Mouse (Mus musculus) stomach, embryonic 16.5 days (tissue): ENCODE data around the gene Eri2. TPM values are rescaled to one million over a fixed set of nuclear protein-coding genes. Genes with fewer than 3 reads are reported as not detected.
"Not testable (repeated sequence)": the region's sequence is repeated elsewhere in the genome, so short reads cannot be mapped to it uniquely, and the experiment has no call there.

ENCODE experiments used
- ATAC-seq: fragments of 200-750 bp; cut with Nextera tagmentation; 2 replicates; pipeline ENCODE4 v1.8.0; 2017; ENCODE audit warnings: moderate number of reproducible peaks, moderate TSS enrichment; ENCODE audit not compliant: insufficient read depth, low FRiP score
- H3K27ac ChIP-seq: fragments of 300-500 bp; sonication (generic); 2 replicates; pipeline ENCODE4 v1.5.1; 2014; ENCODE audit warnings: low read length
- H3K27me3 ChIP-seq: fragments of 300-500 bp; sonication (generic); 2 replicates; pipeline ENCODE4 v1.6.1; 2014; ENCODE audit warnings: low read length, control low read depth, mixed read lengths; ENCODE audit not compliant: control insufficient read depth, insufficient read depth
- H3K36me3 ChIP-seq: fragments of 300-500 bp; sonication (generic); 2 replicates; pipeline ENCODE4 v1.6.1; 2014; ENCODE audit warnings: low read length; ENCODE audit not compliant: control insufficient read depth, insufficient read depth
- H3K4me1 ChIP-seq: fragments of 300-500 bp; sonication (generic); 2 replicates; pipeline ENCODE4 v1.6.1; 2014; ENCODE audit warnings: low read length, control low read depth, mixed read lengths; ENCODE audit not compliant: control insufficient read depth, insufficient read depth
- H3K4me2 ChIP-seq: fragments of 300-500 bp; sonication (generic); 2 replicates; pipeline ENCODE4 v1.6.1; 2014; ENCODE audit warnings: low read depth, low read length, mixed read lengths
- H3K4me3 ChIP-seq: fragments of 300-500 bp; sonication (generic); replicated peaks from 2 replicates; pipeline ENCODE4 v1.5.1; 2014; ENCODE audit warnings: mild to moderate bottlenecking, low read length
- H3K9ac ChIP-seq: fragments of 300-500 bp; sonication (generic); 2 replicates; pipeline ENCODE4 v1.6.1; 2014; ENCODE audit warnings: low read length
- H3K9me3 ChIP-seq: fragments of 300-500 bp; sonication (generic); replicated peaks from 2 replicates; pipeline ENCODE4 v1.6.1; 2016; ENCODE audit warnings: low read length, control low read depth; ENCODE audit not compliant: control insufficient read depth
- WGBS: fragments of 180-500 bp; shearing (Covaris S2); extraction: QIAGEN DNeasy Blood & Tissue Kit; methylation state at CpG from one replicate; pipeline ENCODE4 v1.1.7; 2014; 5-methylcytosine and 5-hydroxymethylcytosine counted together
- polyA plus RNA-seq: library from polyadenylated mRNA; unstranded; fragments of >200 nt; fragmentation: Nextera tagmentation; extraction: Ambion mirVana; gene quantifications from 2 replicates; pipeline ENCODE4 v1.2.1, GENCODE M21; 2015

The Eri2 gene
- polyA plus RNA-seq, 1 experiment from 2014 or later, result 19.5 TPM

DNA sequence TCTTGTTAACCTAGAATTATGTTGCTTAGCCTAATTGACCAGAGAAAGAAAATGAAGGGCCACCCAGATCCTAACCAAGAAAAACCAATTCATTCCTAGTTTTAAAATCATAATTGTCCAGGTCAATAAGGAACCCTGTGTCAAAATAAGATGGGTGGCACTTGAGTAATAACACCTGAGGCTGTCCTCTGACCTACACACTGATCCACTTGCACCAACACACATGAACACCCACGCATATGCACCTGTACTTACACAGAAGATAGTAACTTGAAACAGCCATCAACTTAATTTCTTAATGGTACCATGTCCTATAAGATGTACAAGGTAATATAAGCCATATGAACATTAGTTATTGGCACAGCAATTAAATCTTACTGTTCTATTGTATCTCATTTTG lies 40.2 kb downstream of the Eri2 start:
- Histone ChIP-seq H3K4me1 (no peaks in the 10 kb centered on the region), H3K36me3 (no peaks in the 10 kb centered on the region), H3K4me2 (no peak overlapping the region), H3K27me3 (no peaks in the 10 kb centered on the region), H3K9me3 (no peaks in the 10 kb centered on the region), H3K9ac (no peak overlapping the region), H3K4me3 (no peak overlapping the region), H3K27ac (no peak overlapping the region)
- no peak for ATAC-seq
- WGBS, result 91% methylated on average over 1 of the region's 1 CpGs

DNA sequence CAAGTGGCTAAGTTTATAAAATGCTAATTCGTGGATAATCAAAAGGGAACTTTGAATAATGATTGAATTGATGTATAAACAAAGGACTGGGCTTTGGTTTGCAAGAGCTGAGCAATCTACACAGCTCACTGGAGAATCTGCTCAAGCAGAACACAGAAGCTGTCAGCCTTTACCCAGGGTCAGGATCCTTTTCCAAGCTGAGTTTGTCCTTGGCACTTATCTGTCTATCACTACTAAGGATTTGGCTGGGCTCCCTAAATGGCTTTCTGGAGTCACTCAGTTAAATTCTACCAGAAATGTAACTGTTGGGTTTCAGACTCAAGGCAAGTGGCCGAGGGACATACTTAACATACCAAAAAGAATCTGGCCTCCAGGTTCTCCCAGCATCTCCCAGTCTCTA lies 43.9 kb downstream of the Eri2 start:
- Histone ChIP-seq H3K27me3 (no peaks in the 10 kb centered on the region), H3K9me3 (no peaks in the 10 kb centered on the region), H3K9ac (no peak overlapping the region), H3K4me1 (no peaks in the 10 kb centered on the region), H3K27ac (no peak overlapping the region), H3K4me2 (no peak overlapping the region), H3K4me3 (no peak overlapping the region), H3K36me3 (no peaks in the 10 kb centered on the region)
- 51% methylated on average over 2 of the region's 2 CpGs for WGBS
- no peak for ATAC-seq

DNA sequence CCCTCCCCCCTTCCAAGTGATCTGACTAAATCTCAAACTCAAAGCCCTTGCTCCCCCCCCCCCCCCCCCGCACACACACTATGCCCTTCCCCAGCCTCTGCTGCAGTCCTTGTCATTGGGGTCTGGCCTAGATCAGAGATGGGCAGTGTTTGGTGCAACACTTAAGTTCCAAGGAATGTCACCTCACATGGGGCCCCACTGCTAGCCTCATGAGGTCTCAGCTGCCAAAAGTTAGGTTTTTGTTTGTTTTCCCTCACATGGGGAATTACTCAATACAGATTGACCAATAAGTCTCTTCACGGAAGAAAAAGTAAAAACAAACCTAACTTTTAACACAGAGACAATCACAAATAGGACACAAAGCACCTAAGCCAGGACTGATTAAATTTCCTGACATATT lies 45.1 kb downstream of the Eri2 start:
- WGBS, result 55% methylated on average over 2 of the region's 2 CpGs

DNA sequence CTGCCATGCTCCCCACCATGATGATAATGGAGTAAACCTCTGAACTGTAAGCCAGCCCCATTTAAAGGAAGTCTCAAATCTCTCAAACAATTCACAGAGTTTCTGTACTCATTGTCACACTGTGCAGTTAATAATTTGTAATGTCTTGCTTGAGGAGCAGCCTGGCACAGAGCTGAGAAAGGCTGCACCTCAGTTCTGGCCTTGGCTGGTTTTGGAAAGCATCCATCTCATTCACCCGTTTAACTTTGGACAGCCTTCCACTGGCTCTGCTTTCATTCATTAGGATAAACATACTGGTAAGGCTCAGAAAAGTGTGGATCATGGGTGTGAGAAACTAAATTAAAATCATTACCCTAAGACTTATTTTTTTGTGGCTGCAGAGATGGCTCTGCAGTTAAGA lies 48.0 kb downstream of the Eri2 start:
- Histone ChIP-seq H3K27me3 (no peaks in the 10 kb centered on the region), H3K9ac (no peak overlapping the region), H3K36me3 (no peaks in the 10 kb centered on the region), H3K9me3 (no peaks in the 10 kb centered on the region), H3K27ac (no peak overlapping the region), H3K4me2 (no peak overlapping the region), H3K4me1 (no peaks in the 10 kb centered on the region), H3K4me3 (no peak overlapping the region)
- whole genome bisulfite sequencing, result 51% methylated on average over 1 of the region's 1 CpGs
- ATAC-seq, result no peak

More for the DNA sequence above, 45.1 kb downstream of the Eri2 start:
- Histone ChIP-seq H3K4me3 (no peak overlapping the region), H3K27me3 (no peaks in the 10 kb centered on the region), H3K27ac (no peak overlapping the region), H3K9ac (no peak overlapping the region), H3K36me3 (no peaks in the 10 kb centered on the region), H3K9me3 (no peaks in the 10 kb centered on the region), H3K4me2 (no peak overlapping the region), H3K4me1 (no peaks in the 10 kb centered on the region)
- no peak for ATAC-seq

DNA sequence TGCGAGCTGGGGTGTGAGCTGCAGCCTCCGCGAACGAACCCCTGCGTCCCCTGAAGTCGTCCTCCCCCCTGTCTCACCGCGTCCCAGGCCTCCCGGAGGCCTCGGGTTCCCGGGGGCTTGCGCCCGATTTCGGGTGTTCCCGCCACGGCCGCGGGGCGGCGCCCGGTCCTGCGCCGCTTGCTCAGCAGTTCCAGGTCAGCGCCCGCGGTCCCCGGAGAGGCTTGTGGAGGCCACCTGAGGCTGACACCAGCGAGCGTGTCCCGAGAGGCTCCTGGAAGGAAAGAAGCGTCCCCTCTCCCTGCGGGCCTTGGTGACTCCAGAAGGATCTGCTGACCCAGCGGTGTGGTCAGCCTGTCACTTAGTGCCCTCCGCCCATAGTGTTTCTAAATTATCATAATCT lies 49.5 kb downstream of the Eri2 start:
- Histone ChIP-seq H3K4me3 (peak overlapping the region; percentile 23), H3K27ac (no peak overlapping the region), H3K4me1 (no peaks in the 10 kb centered on the region), H3K9ac (peak overlapping the region; percentile 56), H3K4me2 (peak overlapping the region; percentile 46), H3K36me3 (no peaks in the 10 kb centered on the region), H3K27me3 (no peaks in the 10 kb centered on the region), H3K9me3 (no peaks in the 10 kb centered on the region)
- no peak for ATAC-seq
- 6% methylated on average over 34 of the region's 34 CpGs for WGBS

DNA sequence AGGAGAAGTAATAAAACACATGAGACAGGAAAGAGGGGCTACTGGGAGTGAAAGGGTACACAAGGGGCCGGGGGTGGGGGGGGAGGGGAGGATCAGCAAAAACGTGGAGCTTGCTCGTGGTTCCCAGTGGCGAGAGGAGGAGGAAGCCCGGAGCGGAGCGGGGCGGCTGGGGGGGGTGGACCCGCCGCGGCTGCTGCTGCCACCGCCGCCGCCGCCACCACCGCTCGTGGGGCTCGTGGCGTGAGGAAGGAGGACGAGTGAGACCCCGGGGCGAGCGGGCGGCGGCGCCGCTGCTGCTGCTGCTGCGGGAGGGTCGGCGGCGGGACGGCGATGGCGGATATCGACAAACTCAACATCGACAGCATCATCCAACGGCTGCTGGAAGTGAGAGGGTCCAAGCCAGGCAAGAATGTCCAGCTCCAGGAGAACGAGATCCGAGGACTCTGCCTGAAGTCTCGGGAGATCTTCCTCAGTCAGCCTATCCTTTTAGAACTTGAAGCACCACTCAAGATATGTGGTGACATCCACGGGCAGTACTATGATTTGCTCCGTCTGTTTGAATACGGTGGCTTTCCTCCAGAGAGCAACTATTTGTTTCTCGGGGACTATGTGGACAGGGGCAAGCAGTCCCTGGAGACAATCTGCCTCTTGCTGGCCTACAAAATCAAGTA lies 53.9 kb downstream of the Eri2 start:
- H3K4me3 ChIP-seq, result peak overlapping the region; percentile 39
- not testable (repeated sequence) for H3K27me3 ChIP-seq, H3K9me3 ChIP-seq, H3K36me3 ChIP-seq, H3K4me1 ChIP-seq, H3K27ac ChIP-seq
- H3K4me2 ChIP-seq, result peak overlapping the region; percentile 49
- 0 out of 2 replicates have a peak, but pooled peaks have one; percentile 25 for ATAC-seq
- under 1% methylated on average over 30 of the region's 44 CpGs for WGBS
- H3K9ac ChIP-seq, result peak overlapping the region; percentile 48; the same call in 1 of the 2 replicates

DNA sequence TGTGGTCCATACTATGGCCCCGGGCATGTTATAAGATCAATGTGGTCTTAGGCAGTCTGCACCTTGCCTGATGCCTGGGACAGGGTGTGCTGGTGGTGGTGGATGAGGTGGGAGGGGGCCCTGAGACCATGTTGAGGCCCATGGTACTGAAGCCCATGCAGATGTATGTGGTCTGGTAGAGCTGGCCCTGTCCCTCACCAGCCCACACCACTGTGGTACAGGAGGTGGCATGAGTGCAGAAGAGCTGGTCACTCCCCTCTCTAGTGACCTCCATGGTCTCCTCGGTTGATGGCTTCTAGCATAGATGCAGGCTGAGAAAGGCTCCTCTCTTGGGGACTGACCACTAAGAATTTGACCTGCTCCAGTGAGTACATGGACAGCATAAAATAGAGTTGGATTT lies 55.0 kb downstream of the Eri2 start:
- H3K9ac ChIP-seq, result no peak overlapping the region
- H3K36me3 ChIP-seq, result no peaks in the 10 kb centered on the region
- no peaks in the 10 kb centered on the region for H3K4me1 ChIP-seq
- ATAC-seq, result no peak
- 86% methylated on average over 2 of the region's 2 CpGs for WGBS
- H3K27ac ChIP-seq, result no peak overlapping the region
- no peaks in the 10 kb centered on the region; the same call in 1 of the 2 replicates for H3K27me3 ChIP-seq
- no peak overlapping the region for H3K4me3 ChIP-seq
- H3K9me3 ChIP-seq, result no peaks in the 10 kb centered on the region
- no peak overlapping the region for H3K4me2 ChIP-seq

DNA sequence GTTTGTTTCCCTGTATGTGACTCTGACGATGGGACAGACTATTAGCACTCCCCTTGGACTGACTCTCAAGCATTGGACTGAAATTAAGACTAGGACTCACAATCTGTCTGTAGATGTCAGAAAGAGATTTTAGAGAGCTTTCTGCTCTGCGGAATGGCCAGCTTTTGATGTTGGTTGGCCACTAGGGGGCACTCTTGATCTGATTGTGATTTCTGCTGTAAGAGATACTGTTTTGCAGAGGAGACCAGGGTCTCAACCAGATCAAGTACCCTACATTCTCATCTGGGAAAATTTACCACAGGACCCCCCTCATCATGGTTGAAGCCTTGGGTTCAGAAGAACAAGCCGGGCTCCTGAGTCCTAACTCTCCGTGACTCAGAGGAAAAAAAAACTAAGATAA lies 62.6 kb downstream of the Eri2 start:
- H3K9ac ChIP-seq, H3K4me1 ChIP-seq, H3K9me3 ChIP-seq, H3K27ac ChIP-seq, H3K4me2 ChIP-seq, ATAC-seq, H3K36me3 ChIP-seq, H3K4me3 ChIP-seq, H3K27me3 ChIP-seq: not testable (repeated sequence)
- WGBS, result 87% methylated on average over 4 of the region's 4 CpGs

DNA sequence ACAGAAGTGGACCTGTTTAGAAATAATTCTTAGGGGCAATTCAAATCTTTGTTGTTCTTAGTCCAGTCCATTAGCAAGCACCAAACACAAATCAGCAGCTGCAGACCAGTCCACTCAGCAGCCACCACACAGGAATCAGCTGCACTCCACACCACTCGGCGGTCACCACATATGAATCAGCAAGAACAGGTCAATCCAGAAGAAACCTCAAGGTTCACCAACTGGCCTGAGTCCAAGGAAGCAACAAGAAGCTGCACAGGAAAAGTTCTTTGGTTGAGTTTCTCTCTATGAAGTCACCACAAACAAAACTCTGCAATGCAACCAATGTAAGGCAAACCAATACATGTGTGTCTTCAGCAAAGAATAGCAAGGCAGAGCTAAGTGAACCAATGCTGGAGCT lies 66.2 kb downstream of the Eri2 start:
- ATAC-seq, result no peak
- no peak overlapping the region for H3K27ac ChIP-seq
- H3K4me2 ChIP-seq, result no peak overlapping the region
- H3K36me3 ChIP-seq, result no peaks in the 10 kb centered on the region
- H3K4me1 ChIP-seq, result no peaks in the 10 kb centered on the region
- 100% methylated on average over 2 of the region's 2 CpGs for WGBS
- no peaks in the 10 kb centered on the region for H3K27me3 ChIP-seq
- no peak overlapping the region for H3K4me3 ChIP-seq
- no peak overlapping the region for H3K9ac ChIP-seq
- H3K9me3 ChIP-seq, result no peaks in the 10 kb centered on the region
